In the genomic region with DNA sequence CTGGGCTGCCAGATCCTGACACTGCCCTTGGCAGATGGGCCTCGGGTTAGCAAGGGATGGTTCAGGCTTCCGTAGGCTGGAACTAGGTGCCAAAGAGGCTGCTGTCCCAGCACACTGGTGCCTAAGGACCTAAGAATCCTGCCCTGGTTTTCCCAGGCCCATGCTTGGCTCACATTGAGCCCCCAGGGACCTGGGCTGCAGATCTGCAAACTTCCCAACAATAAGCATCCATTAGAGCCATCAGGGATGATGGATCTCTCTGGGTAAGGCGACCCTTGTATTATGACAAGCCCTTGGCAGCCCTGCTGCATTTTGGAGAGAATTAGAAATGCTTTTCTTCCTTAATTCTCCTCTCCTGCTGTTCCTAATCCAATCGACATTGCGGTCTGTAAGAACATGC, we compare ENCODE assay signal across 25 mouse cellular contexts.
DNase-seq lines count a peak whose midpoint lies in the region; ATAC-seq and TF ChIP-seq lines count a peak whose summit lies in the region.
"Had no signal": no experiment of that assay in that cellular context is flagged by ENCODE, and none has a peak within 500 bp of the region (broad histone marks: within the 10 kb centered on the region; RNA-seq: fewer than 3 reads in every experiment).

No protein-coding gene starts in this region.

- peak; percentile 53 for ATAC-seq in forebrain, postnatal 0 days
- ATAC-seq in forebrain, embryonic 15.5 days (replicated peaks) = no peak
- ATAC-seq in midbrain, postnatal 0 days (ENCODE audit: low FRiP score) = no peak
- ATAC-seq in midbrain, embryonic 14.5 days (ENCODE audit: low FRiP score, low TSS enrichment) = no peak
- no peak; the same call in 1 of the 2 replicates for ATAC-seq in embryonic facial prominence, embryonic 15.5 days (ENCODE audit: insufficient number of reproducible peaks, low FRiP score, low TSS enrichment, low read depth)
- ATAC-seq: CD4-positive, CD25-positive, alpha-beta regulatory T cell, adult 4 months; forebrain, embryonic 14.5 days; Patski had no signal

- H3K9ac ChIP-seq in forebrain, postnatal 0 days = no peak overlapping the region
- H3K9ac ChIP-seq in forebrain, embryonic 15.5 days (replicated peaks) = no peak overlapping the region
- no peak overlapping the region for H3K9ac ChIP-seq in midbrain, postnatal 0 days (replicated peaks; ENCODE audit: low read length, poor library complexity, severe bottlenecking)
- H3K9ac ChIP-seq in midbrain, embryonic 14.5 days (replicated peaks; ENCODE audit: low read length) = no peak overlapping the region
- H3K9ac ChIP-seq in embryonic facial prominence, embryonic 15.5 days = no peak overlapping the region
- H3K9ac ChIP-seq: heart, embryonic 13.5 days; limb, embryonic 15.5 days; liver, embryonic 14.5 days; lung, embryonic 15.5 days had no signal

- no peaks in the 10 kb centered on the region for H3K27me3 ChIP-seq in forebrain, postnatal 0 days (ENCODE audit: insufficient read depth, low read length)
- H3K27me3 ChIP-seq in forebrain, embryonic 15.5 days = no peaks in the 10 kb centered on the region
- no peaks in the 10 kb centered on the region for H3K27me3 ChIP-seq in midbrain, postnatal 0 days (ENCODE audit: insufficient read depth, low read length)
- H3K27me3 ChIP-seq in midbrain, embryonic 14.5 days (ENCODE audit: control insufficient read depth, insufficient read depth, low read length) = no peaks in the 10 kb centered on the region
- H3K27me3 ChIP-seq in embryonic facial prominence, embryonic 15.5 days = no peaks in the 10 kb centered on the region
- H3K27me3 ChIP-seq: lung, embryonic 15.5 days; Patski had no signal

- H3K9me3 ChIP-seq in forebrain, postnatal 0 days (ENCODE audit: low read length) = no peaks in the 10 kb centered on the region
- no peaks in the 10 kb centered on the region for H3K9me3 ChIP-seq in forebrain, embryonic 15.5 days
- H3K9me3 ChIP-seq in midbrain, postnatal 0 days (ENCODE audit: low read length) = no peaks in the 10 kb centered on the region
- no peaks in the 10 kb centered on the region for H3K9me3 ChIP-seq in midbrain, embryonic 14.5 days (ENCODE audit: control insufficient read depth, low read length)
- H3K9me3 ChIP-seq in embryonic facial prominence, embryonic 15.5 days (replicated peaks) = no peaks in the 10 kb centered on the region
- H3K9me3 ChIP-seq: heart, embryonic 13.5 days; limb, embryonic 15.5 days; lung, embryonic 15.5 days; midbrain, embryonic 10.5 days had no signal

- WGBS in forebrain, postnatal 0 days = 55% methylated on average over 5 of the region's 5 CpGs
- WGBS in forebrain, embryonic 15.5 days = 58% methylated on average over 5 of the region's 5 CpGs
- 60% methylated on average over 5 of the region's 5 CpGs for WGBS in midbrain, postnatal 0 days
- 72% methylated on average over 5 of the region's 5 CpGs for WGBS in midbrain, embryonic 14.5 days
- 35% methylated on average over 5 of the region's 5 CpGs for WGBS in embryonic facial prominence, embryonic 15.5 days

- no peak for TF ChIP-seq CTCF in forebrain, postnatal 0 days (IDR thresholded peaks at IDR 0.05; ENCODE audit: low read depth)
- no peak for TF ChIP-seq CTCF in midbrain, postnatal 0 days (IDR thresholded peaks at IDR 0.05)

- H3K4me1 ChIP-seq in forebrain, postnatal 0 days (ENCODE audit: insufficient read depth) = no peaks in the 10 kb centered on the region
- no peaks in the 10 kb centered on the region for H3K4me1 ChIP-seq in forebrain, embryonic 15.5 days
- H3K4me1 ChIP-seq in midbrain, postnatal 0 days (ENCODE audit: insufficient read depth, low read length) = peaks cover 3% of the 10 kb centered on the region; the same call in 1 of the 2 replicates
- H3K4me1 ChIP-seq in midbrain, embryonic 14.5 days (ENCODE audit: control insufficient read depth, insufficient read depth, low read length) = peaks cover 9% of the 10 kb centered on the region; the same call in 1 of the 2 replicates
- peaks cover 42% of the 10 kb centered on the region for H3K4me1 ChIP-seq in embryonic facial prominence, embryonic 15.5 days
- H3K4me1 ChIP-seq: heart, embryonic 13.5 days; lung, embryonic 15.5 days had no signal

- H3K27ac ChIP-seq in forebrain, postnatal 0 days (ENCODE audit: low read depth, low read length) = no peak overlapping the region
- no peak overlapping the region for H3K27ac ChIP-seq in forebrain, embryonic 15.5 days (replicated peaks)
- no peak overlapping the region for H3K27ac ChIP-seq in midbrain, postnatal 0 days (ENCODE audit: low read depth, low read length)
- no peak overlapping the region for H3K27ac ChIP-seq in midbrain, embryonic 14.5 days (replicated peaks; ENCODE audit: low read depth, low read length)
- peak overlapping the region; percentile 48; the same call in 1 of the 2 replicates for H3K27ac ChIP-seq in embryonic facial prominence, embryonic 15.5 days (replicated peaks)
- H3K27ac ChIP-seq: heart, adult 2 months; heart, embryonic 13.5 days; limb, embryonic 15.5 days; liver, embryonic 14.5 days; lung, embryonic 15.5 days; midbrain, embryonic 10.5 days had no signal

- no peak overlapping the region for H3K4me3 ChIP-seq in forebrain, postnatal 0 days (ENCODE audit: low read depth, low read length)
- H3K4me3 ChIP-seq in forebrain, embryonic 15.5 days = no peak overlapping the region
- H3K4me3 ChIP-seq in midbrain, postnatal 0 days (ENCODE audit: low read depth, low read length) = no peak overlapping the region
- H3K4me3 ChIP-seq in midbrain, embryonic 14.5 days (replicated peaks; ENCODE audit: low read depth, low read length) = no peak overlapping the region
- no peak overlapping the region for H3K4me3 ChIP-seq in embryonic facial prominence, embryonic 15.5 days (replicated peaks)
- H3K4me3 ChIP-seq: heart, adult 2 months; heart, embryonic 13.5 days; limb, embryonic 15.5 days; lung, embryonic 15.5 days; midbrain, embryonic 10.5 days had no signal

- no peak for DNase-seq in forebrain, postnatal 0 days
- peak; percentile 51 for DNase-seq in midbrain, postnatal 0 days (ENCODE audit: low spot score)
- no peak for DNase-seq in midbrain, embryonic 14.5 days
- DNase-seq in mesoderm, embryonic 11.5 days (ENCODE audit: low read depth, low spot score) = peak; percentile 23
- no peak for DNase-seq in heart, adult 18-20 months
- no peak for DNase-seq in left cerebral cortex, postnatal 10 days (ENCODE audit: extremely low spot score in 1 of 2, low spot score in 2 of 2)
- DNase-seq: adrenal gland, adult 2 months; cerebellum, adult 11-12 months; gastrocnemius, postnatal 25 days; heart, adult 2 months; heart, postnatal 14 days; kidney, adult 18-20 months; left cerebral cortex, postnatal 4 days; lung, postnatal 36 days; thymus, postnatal 14 days had no signal

- H3K36me3 ChIP-seq in forebrain, postnatal 0 days (ENCODE audit: insufficient read depth) = no peaks in the 10 kb centered on the region
- no peaks in the 10 kb centered on the region for H3K36me3 ChIP-seq in forebrain, embryonic 15.5 days
- no peaks in the 10 kb centered on the region for H3K36me3 ChIP-seq in midbrain, postnatal 0 days (ENCODE audit: insufficient read depth, low read length)
- H3K36me3 ChIP-seq in midbrain, embryonic 14.5 days (ENCODE audit: control insufficient read depth, insufficient read depth, low read length) = no peaks in the 10 kb centered on the region
- H3K36me3 ChIP-seq in embryonic facial prominence, embryonic 15.5 days = 0 out of 2 replicates have a peak, but pooled peaks cover 4% of the 10 kb centered on the region
- H3K36me3 ChIP-seq: heart, embryonic 13.5 days; limb, embryonic 15.5 days; lung, embryonic 15.5 days; midbrain, embryonic 10.5 days had no signal

- no peak overlapping the region for H3K4me2 ChIP-seq in forebrain, postnatal 0 days (ENCODE audit: low read depth)
- H3K4me2 ChIP-seq in forebrain, embryonic 15.5 days (replicated peaks) = no peak overlapping the region
- no peak overlapping the region for H3K4me2 ChIP-seq in midbrain, postnatal 0 days (ENCODE audit: low read depth, low read length, poor library complexity, severe bottlenecking)
- H3K4me2 ChIP-seq in midbrain, embryonic 14.5 days (ENCODE audit: low read length) = no peak overlapping the region
- H3K4me2 ChIP-seq in embryonic facial prominence, embryonic 15.5 days (replicated peaks) = no peak overlapping the region
- H3K4me2 ChIP-seq: heart, embryonic 13.5 days; limb, embryonic 15.5 days; lung, embryonic 15.5 days had no signal

- intact Hi-C loops in left cerebral cortex, postnatal 10 days (cut with DNase I) = no loop called here

Comparison
In these comparisons a context has a peak if more than half of its experiments do, and no peak if none do; other contexts are left out.
1. DNase-seq: peak in midbrain, postnatal 0 days (single experiment) and mesoderm, embryonic 11.5 days (single experiment); none in forebrain, postnatal 0 days (single experiment), midbrain, embryonic 14.5 days (single experiment), heart, adult 18-20 months (0 of 2) and left cerebral cortex, postnatal 10 days (0 of 2).